Mouse (Mus musculus): ENCODE data around the gene Olfr90.

GRCm38 (mm10) chr17:37085545-37085944 lies 2.8 kb downstream of the Olfr90 start:
- TF ChIP-seq CTCF (IDR thresholded peaks at IDR 0.05; ENCODE audit: low read depth, low read length) (no peak), POLR2A (IDR thresholded peaks at IDR 0.05; ENCODE audit: borderline replicate concordance, low read depth, low read length) (no peak)
